ENCODE assay signal across 8 mouse cellular contexts in genomic region chr2:131954835-131955234, GRCm38 (mm10). TPM values are rescaled to one million over a fixed set of nuclear protein-coding genes. Genes with fewer than 3 reads are reported as not detected.
DNase-seq lines count a peak whose midpoint lies in the region; ATAC-seq lines count a peak whose summit lies in the region.

No protein-coding gene starts in this region.

- H3K9ac ChIP-seq in kidney, embryonic 16.5 days (replicated peaks; ENCODE audit: low read length), result no peak overlapping the region
- H3K9ac ChIP-seq in forebrain, embryonic 11.5 days (ENCODE audit: low read length), result no peak overlapping the region
- H3K9ac ChIP-seq in hindbrain, embryonic 14.5 days, result no peak overlapping the region

- peak overlapping the region; percentile 26 for H3K4me3 ChIP-seq in kidney, embryonic 16.5 days (ENCODE audit: low read length)
- H3K4me3 ChIP-seq in forebrain, embryonic 11.5 days (ENCODE audit: low read depth, low read length), result peak overlapping the region; percentile 20
- peak overlapping the region; percentile 33 for H3K4me3 ChIP-seq in hindbrain, embryonic 14.5 days (replicated peaks; ENCODE audit: low read length)

- peak overlapping the region; percentile 55 for H3K4me2 ChIP-seq in kidney, embryonic 16.5 days (replicated peaks; ENCODE audit: low read depth, low read length)
- peak overlapping the region; percentile 47 for H3K4me2 ChIP-seq in forebrain, embryonic 11.5 days (ENCODE audit: low read depth, low read length, severe bottlenecking)
- peak overlapping the region; percentile 60 for H3K4me2 ChIP-seq in hindbrain, embryonic 14.5 days (replicated peaks)

- H3K4me1 ChIP-seq in kidney, embryonic 16.5 days (ENCODE audit: insufficient read depth, low read length), result peaks cover 15% of the 10 kb centered on the region
- H3K4me1 ChIP-seq in forebrain, embryonic 11.5 days (replicated peaks; ENCODE audit: control insufficient read depth, insufficient read depth, low read length), result no peaks in the 10 kb centered on the region
- peaks cover 7% of the 10 kb centered on the region; the same call in 1 of the 2 replicates for H3K4me1 ChIP-seq in hindbrain, embryonic 14.5 days (replicated peaks; ENCODE audit: control insufficient read depth, insufficient read depth, low read length)

- ATAC-seq in kidney, embryonic 16.5 days (ENCODE audit: low FRiP score, low TSS enrichment), result no peak; the same call in 1 of the 2 replicates
- ATAC-seq in forebrain, embryonic 11.5 days (replicated peaks; ENCODE audit: low FRiP score), result peak; percentile 49
- ATAC-seq in hindbrain, embryonic 14.5 days (ENCODE audit: low FRiP score), result peak; percentile 24; the same call in 1 of the 2 replicates

- no peak for DNase-seq in kidney, postnatal 36 days
- DNase-seq in forebrain, embryonic 11.5 days (ENCODE audit: low spot score), result no peak
- no peak for DNase-seq in hindbrain, embryonic 14.5 days (ENCODE audit: low spot score)
- DNase-seq in lung, postnatal 14 days, result peak; percentile 27
- DNase-seq in embryo, embryonic 10.5 days (ENCODE audit: low spot score), result no peak
- DNase-seq in cerebellum, postnatal 14 days, result no peak
- DNase-seq in cerebellum, adult 11 months, result no peak

- H3K9me3 ChIP-seq in kidney, embryonic 16.5 days (ENCODE audit: low read length), result no peaks in the 10 kb centered on the region
- no peaks in the 10 kb centered on the region for H3K9me3 ChIP-seq in forebrain, embryonic 11.5 days (ENCODE audit: control insufficient read depth, low read length)
- H3K9me3 ChIP-seq in hindbrain, embryonic 14.5 days (ENCODE audit: control insufficient read depth, low read length), result no peaks in the 10 kb centered on the region

- peaks cover 16% of the 10 kb centered on the region; the same call in 1 of the 2 replicates for H3K27me3 ChIP-seq in kidney, embryonic 16.5 days (ENCODE audit: insufficient read depth, low read length)
- H3K27me3 ChIP-seq in forebrain, embryonic 11.5 days (ENCODE audit: control insufficient read depth, insufficient read depth, low read length), result peaks cover 16% of the 10 kb centered on the region
- H3K27me3 ChIP-seq in hindbrain, embryonic 14.5 days (ENCODE audit: control insufficient read depth, insufficient read depth, low read length), result peaks cover 28% of the 10 kb centered on the region

- no peaks in the 10 kb centered on the region for H3K36me3 ChIP-seq in kidney, embryonic 16.5 days (ENCODE audit: insufficient read depth, low read length)
- no peaks in the 10 kb centered on the region for H3K36me3 ChIP-seq in forebrain, embryonic 11.5 days (ENCODE audit: control insufficient read depth, insufficient read depth, low read length)
- no peaks in the 10 kb centered on the region for H3K36me3 ChIP-seq in hindbrain, embryonic 14.5 days (replicated peaks; ENCODE audit: control insufficient read depth, insufficient read depth)

- 60% methylated on average over 9 of the region's 9 CpGs for WGBS in kidney, embryonic 16.5 days
- WGBS in forebrain, embryonic 11.5 days, result 62% methylated on average over 9 of the region's 9 CpGs
- WGBS in hindbrain, embryonic 14.5 days, result 56% methylated on average over 9 of the region's 9 CpGs

- H3K27ac ChIP-seq in kidney, embryonic 16.5 days (ENCODE audit: low read length), result no peak overlapping the region
- H3K27ac ChIP-seq in forebrain, embryonic 11.5 days (ENCODE audit: low read depth, low read length), result no peak overlapping the region
- H3K27ac ChIP-seq in hindbrain, embryonic 14.5 days, result no peak overlapping the region

RNA-seq across cellular contexts. Expression of gene Prnd, which starts 4.2 kb away (rescaled TPM):
- polyA plus RNA-seq in kidney, embryonic 16.5 days (2015; fragmentation: Nextera tagmentation; extraction: Ambion mirVana), result 16.2 and 17.1 TPM in 2 replicates
- 4.5 and 5.0 TPM in 2 replicates for polyA plus RNA-seq in forebrain, embryonic 11.5 days (2014; fragmentation: Nextera tagmentation; extraction: Ambion mirVana)
- polyA plus RNA-seq in hindbrain, embryonic 14.5 days (2014; fragmentation: Nextera tagmentation; extraction: Ambion mirVana), result 11.8 and 15.0 TPM in 2 replicates

RNA-seq across cellular contexts. Expression of gene Prn, which starts 45.1 kb away (rescaled TPM):
- polyA plus RNA-seq in kidney, embryonic 16.5 days (2015; fragmentation: Nextera tagmentation; extraction: Ambion mirVana), result 0.25 TPM in 1 of 2 replicates, not detected in the other
- polyA plus RNA-seq in forebrain, embryonic 11.5 days (2014; fragmentation: Nextera tagmentation; extraction: Ambion mirVana), result not detected in 2 replicates
- polyA plus RNA-seq in hindbrain, embryonic 14.5 days (2014; fragmentation: Nextera tagmentation; extraction: Ambion mirVana), result not detected in 2 replicates

RNA-seq across cellular contexts. Expression of gene Prnp, which starts 45.1 kb away (rescaled TPM):
- 43.2 and 49.6 TPM in 2 replicates for polyA plus RNA-seq in kidney, embryonic 16.5 days (2015; fragmentation: Nextera tagmentation; extraction: Ambion mirVana)
- 25.4 and 31.2 TPM in 2 replicates for polyA plus RNA-seq in forebrain, embryonic 11.5 days (2014; fragmentation: Nextera tagmentation; extraction: Ambion mirVana)
- polyA plus RNA-seq in hindbrain, embryonic 14.5 days (2014; fragmentation: Nextera tagmentation; extraction: Ambion mirVana), result 99.5 and 101 TPM in 2 replicates
